Mouse (Mus musculus) liver, embryonic 11.5 days (tissue): ENCODE measurements around the gene Spsb4. TPM values are rescaled to one million over a fixed set of nuclear protein-coding genes. Genes with fewer than 3 reads are reported as not detected.
"Not testable (repeated sequence)": the region's sequence is repeated elsewhere in the genome, so short reads cannot be mapped to it uniquely, and the experiment has no call there.

ENCODE experiments used
- ATAC-seq: fragments of 200-750 bp; cut with Nextera tagmentation; replicated peaks from 2 replicates; pipeline ENCODE4 v1.8.0; 2017; ENCODE audit warnings: moderate number of reproducible peaks, mild to moderate bottlenecking, moderate TSS enrichment, moderate library complexity; ENCODE audit not compliant: low FRiP score
- DNase-seq: peaks from one replicate; pipeline ENCODE4 v3.0.0-alpha.2; 2017; ENCODE audit warnings: low spot score
- H3K27ac ChIP-seq: fragments of 300-500 bp; sonication (generic); 2 replicates; pipeline ENCODE4 v1.5.1; 2014; ENCODE audit warnings: mild to moderate bottlenecking, low read depth, low read length, control low read depth
- H3K27me3 ChIP-seq: fragments of 300-500 bp; sonication (generic); replicated peaks from 2 replicates; pipeline ENCODE4 v1.6.1; 2014; ENCODE audit warnings: low read length, mixed read lengths; ENCODE audit not compliant: control insufficient read depth, insufficient read depth
- H3K36me3 ChIP-seq: fragments of 300-500 bp; sonication (generic); 2 replicates; pipeline ENCODE4 v1.6.1; 2014; ENCODE audit warnings: mild to moderate bottlenecking, low read length, moderate library complexity, mixed read lengths; ENCODE audit not compliant: control insufficient read depth, insufficient read depth
- H3K4me1 ChIP-seq: fragments of 300-500 bp; sonication (generic); replicated peaks from 2 replicates; pipeline ENCODE4 v1.6.1; 2014; ENCODE audit warnings: low read length, mixed read lengths; ENCODE audit not compliant: control insufficient read depth, insufficient read depth
- H3K4me2 ChIP-seq: fragments of 300-500 bp; sonication (generic); 2 replicates; pipeline ENCODE4 v1.6.1; 2014; ENCODE audit warnings: mild to moderate bottlenecking, control low read depth, moderate library complexity
- H3K4me3 ChIP-seq: fragments of 300-500 bp; sonication (generic); 2 replicates; pipeline ENCODE4 v1.5.1; 2014; ENCODE audit warnings: low read depth, low read length, control low read depth
- H3K9ac ChIP-seq: fragments of 300-500 bp; sonication (generic); 2 replicates; pipeline ENCODE4 v1.6.1; 2014; ENCODE audit warnings: low read depth, low read length, control low read depth
- H3K9me3 ChIP-seq: fragments of 300-500 bp; sonication (generic); 2 replicates; pipeline ENCODE4 v1.6.1; 2016; ENCODE audit warnings: low read length, inconsistent platforms, mixed read lengths; ENCODE audit not compliant: control insufficient read depth
- WGBS: fragments of 180-500 bp; shearing (Covaris S2); extraction: QIAGEN DNeasy Blood & Tissue Kit; methylation state at CpG from one replicate; pipeline ENCODE4 v1.1.7; 2014; 5-methylcytosine and 5-hydroxymethylcytosine counted together
- polyA plus RNA-seq: library from polyadenylated mRNA; unstranded; fragments of >200 nt; fragmentation: Nextera tagmentation; extraction: Ambion mirVana; gene quantifications from 2 replicates; pipeline ENCODE4 v1.2.1, GENCODE M21; 2014

Spsb4 gene
- polyA plus RNA-seq, 1 experiment from 2014 or later: 8.1 TPM

GRCm38 (mm10) chr9:96944517-96944916 is 74.1 kb downstream of the Spsb4 start:
- DNase-seq: no peak
- H3K36me3 ChIP-seq: peaks cover 2% of the 10 kb centered on the region; the same call in 1 of the 2 replicates
- no peak overlapping the region for H3K4me3 ChIP-seq
- H3K4me2 ChIP-seq: no peak overlapping the region
- WGBS: 65% methylated on average over 16 of the region's 16 CpGs
- no peak overlapping the region for H3K9ac ChIP-seq
- H3K27ac ChIP-seq: no peak overlapping the region
- peaks cover 22% of the 10 kb centered on the region for H3K27me3 ChIP-seq
- H3K9me3 ChIP-seq: no peaks in the 10 kb centered on the region
- H3K4me1 ChIP-seq: no peaks in the 10 kb centered on the region
- no peak for ATAC-seq

GRCm38 (mm10) chr9:96942975-96943374 is 75.7 kb downstream of the Spsb4 start:
- Histone ChIP-seq H3K4me3 (no peak overlapping the region), H3K36me3 (peaks cover 2% of the 10 kb centered on the region; the same call in 1 of the 2 replicates), H3K9ac (no peak overlapping the region), H3K4me2 (no peak overlapping the region), H3K9me3 (no peaks in the 10 kb centered on the region), H3K27me3 (peaks cover 20% of the 10 kb centered on the region), H3K27ac (no peak overlapping the region), H3K4me1 (no peaks in the 10 kb centered on the region)
- DNase-seq: no peak
- ATAC-seq: no peak
- 79% methylated on average over 3 of the region's 3 CpGs for WGBS

- WGBS: 77% methylated on average over 5 of the region's 5 CpGs
These were observed 79.8 kb downstream of the Spsb4 start for GRCm38 (mm10) chr9:96938887-96939286.

GRCm38 (mm10) chr9:96936427-96936826 is 82.2 kb downstream of the Spsb4 start:
- not testable (repeated sequence) for H3K9me3 ChIP-seq, ATAC-seq, H3K4me3 ChIP-seq, H3K27me3 ChIP-seq, H3K4me1 ChIP-seq, DNase-seq, H3K4me2 ChIP-seq, H3K27ac ChIP-seq, H3K36me3 ChIP-seq, H3K9ac ChIP-seq
- WGBS: 85% methylated on average over 2 of the region's 2 CpGs

More at GRCm38 (mm10) chr9:96938887-96939286, 79.8 kb downstream of the Spsb4 start:
- Histone ChIP-seq H3K27me3 (peaks cover 13% of the 10 kb centered on the region), H3K9ac (no peak overlapping the region), H3K36me3 (peaks cover 2% of the 10 kb centered on the region; the same call in 1 of the 2 replicates), H3K27ac (no peak overlapping the region), H3K4me2 (no peak overlapping the region), H3K9me3 (no peaks in the 10 kb centered on the region), H3K4me1 (no peaks in the 10 kb centered on the region), H3K4me3 (no peak overlapping the region)
- no peak for DNase-seq
- ATAC-seq: no peak

GRCm38 (mm10) chr9:96935556-96936300 is 82.9 kb downstream of the Spsb4 start:
- Histone ChIP-seq H3K9me3 (no peaks in the 10 kb centered on the region), H3K27me3 (no peaks in the 10 kb centered on the region), H3K27ac (no peak overlapping the region), H3K9ac (no peak overlapping the region), H3K4me1 (no peaks in the 10 kb centered on the region), H3K36me3 (no peaks in the 10 kb centered on the region), H3K4me2 (no peak overlapping the region), H3K4me3 (no peak overlapping the region)
- 46% methylated on average over 15 of the region's 15 CpGs for WGBS
- no peak for DNase-seq
- ATAC-seq: no peak

GRCm38 (mm10) chr9:96934816-96935215 is 83.8 kb downstream of the Spsb4 start:
- no peaks in the 10 kb centered on the region for H3K4me1 ChIP-seq
- H3K27ac ChIP-seq: no peak overlapping the region
- ATAC-seq (no peak), DNase-seq (no peak)
- 67% methylated on average over 3 of the region's 3 CpGs for WGBS
- H3K9ac ChIP-seq: no peak overlapping the region
- H3K36me3 ChIP-seq: no peaks in the 10 kb centered on the region
- no peak overlapping the region for H3K4me3 ChIP-seq
- H3K4me2 ChIP-seq: no peak overlapping the region
- H3K27me3 ChIP-seq: no peaks in the 10 kb centered on the region
- no peaks in the 10 kb centered on the region for H3K9me3 ChIP-seq

GRCm38 (mm10) chr9:96932751-96933150 is 85.9 kb downstream of the Spsb4 start:
- WGBS: 88% methylated on average over 8 of the region's 8 CpGs
- H3K4me1 ChIP-seq: no peaks in the 10 kb centered on the region

GRCm38 (mm10) chr9:96923577-96924316 is 94.9 kb downstream of the Spsb4 start:
- Histone ChIP-seq H3K27me3 (no peaks in the 10 kb centered on the region), H3K9me3 (peaks cover 3% of the 10 kb centered on the region; the same call in 1 of the 2 replicates), H3K36me3 (no peaks in the 10 kb centered on the region), H3K4me2 (no peak overlapping the region), H3K4me3 (no peak overlapping the region), H3K9ac (no peak overlapping the region), H3K27ac (no peak overlapping the region), H3K4me1 (no peaks in the 10 kb centered on the region)
- 84% methylated on average over 17 of the region's 17 CpGs for WGBS
- ATAC-seq: no peak
- no peak for DNase-seq

More at GRCm38 (mm10) chr9:96932751-96933150, 85.9 kb downstream of the Spsb4 start:
- ATAC-seq: no peak
- Histone ChIP-seq H3K4me2 (no peak overlapping the region), H3K36me3 (no peaks in the 10 kb centered on the region), H3K27me3 (no peaks in the 10 kb centered on the region), H3K4me3 (no peak overlapping the region), H3K9me3 (no peaks in the 10 kb centered on the region), H3K27ac (no peak overlapping the region), H3K9ac (no peak overlapping the region)
- no peak for DNase-seq
